Mouse (Mus musculus): ENCODE data around the gene Hoxd13. TPM values are rescaled to one million over a fixed set of nuclear protein-coding genes. Genes with fewer than 3 reads are reported as not detected.

Gene Hoxd13
- polyA plus RNA-seq, 1 experiment from 2014 or later: 32.3 TPM

DNA sequence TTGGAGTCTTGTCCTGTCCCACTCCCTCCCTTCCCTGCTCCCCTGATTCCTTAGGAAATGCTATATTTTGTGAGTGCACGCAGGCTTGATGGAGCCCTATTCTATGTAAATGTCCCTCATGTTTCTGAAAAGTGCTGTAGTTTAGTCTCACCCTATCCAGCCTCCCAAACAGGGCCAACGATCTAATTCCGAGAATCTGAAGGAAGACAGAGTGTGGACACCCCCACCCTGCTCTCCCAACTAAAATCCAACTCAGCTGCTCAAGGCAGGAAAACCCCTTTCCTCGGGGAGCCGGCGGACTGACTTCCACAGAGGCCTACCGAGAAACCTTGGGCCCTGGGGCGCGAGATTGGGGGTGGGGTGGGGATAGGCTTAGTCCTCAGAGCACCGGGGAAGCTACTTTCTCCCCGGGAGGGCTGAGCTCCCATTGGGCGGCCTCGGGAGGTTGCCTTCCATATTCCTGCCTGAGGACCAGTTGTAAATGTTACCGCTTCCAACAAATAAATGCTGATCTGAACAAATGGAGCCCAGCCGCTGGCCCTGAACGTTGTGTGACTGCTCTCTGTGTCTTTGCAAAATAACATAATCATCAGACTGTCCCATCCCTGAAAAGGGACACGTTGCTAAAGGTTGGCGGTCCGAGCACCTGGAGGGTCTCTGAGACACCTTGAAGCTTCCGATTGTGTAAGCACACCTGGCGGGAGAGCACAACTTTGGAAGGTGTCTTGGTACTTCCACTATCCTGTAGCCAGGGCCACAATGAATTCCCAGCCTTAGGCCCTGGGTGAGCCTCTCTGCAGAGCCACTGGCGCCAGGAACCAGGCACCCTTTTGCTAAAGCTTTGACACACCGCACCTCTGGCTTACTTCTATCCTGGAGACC, 31.8 kb downstream of the Hoxd13 start:
- Histone ChIP-seq H3K4me2 (peak overlapping the region; percentile 1; the same call in 1 of the 2 replicates), H3K27me3 (peaks cover 84% of the 10 kb centered on the region), H3K27ac (no peak overlapping the region), H3K36me3 (peaks cover 4% of the 10 kb centered on the region; the same call in 1 of the 2 replicates), H3K4me3 (peak overlapping the region; percentile 48; the same call in 1 of the 2 replicates), H3K4me1 (peaks cover 52% of the 10 kb centered on the region), H3K9me3 (no peaks in the 10 kb centered on the region), H3K9ac (no peak overlapping the region)
- WGBS: 37% methylated on average over 23 of the region's 23 CpGs
- no peak for ATAC-seq (ENCODE audit: insufficient number of reproducible peaks, low FRiP score, low TSS enrichment, low read depth)

DNA sequence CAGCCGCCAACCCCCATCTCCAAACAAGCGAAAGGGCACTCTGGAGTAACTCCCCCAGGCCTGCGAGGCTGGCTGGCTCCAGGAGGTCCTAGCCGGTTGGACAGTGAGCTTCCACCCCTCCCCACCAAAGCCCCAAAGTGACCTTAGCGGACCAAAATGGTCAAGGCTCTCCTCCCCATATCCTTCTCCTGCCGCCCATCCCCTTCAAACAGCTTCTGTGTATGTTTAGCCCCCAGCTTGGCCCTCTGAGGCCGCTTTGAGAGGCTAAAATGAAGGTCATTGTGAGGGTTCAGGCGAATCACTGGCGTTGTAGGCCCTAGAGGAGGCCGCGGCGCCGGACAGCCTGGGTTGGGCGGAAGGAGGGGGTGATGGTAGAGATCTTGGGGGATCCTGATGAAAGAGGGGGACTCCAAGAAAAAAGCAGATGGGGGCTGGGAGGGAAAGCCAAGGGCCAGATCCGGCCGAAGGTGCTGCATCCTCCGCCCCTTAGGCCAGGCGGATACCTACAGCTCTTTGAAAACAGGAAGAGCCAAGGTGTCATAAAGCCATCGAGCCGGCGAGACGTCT, 32.5 kb downstream of the Hoxd13 start:
- peaks cover 59% of the 10 kb centered on the region for H3K4me1 ChIP-seq
- H3K27ac ChIP-seq: no peak overlapping the region
- no peaks in the 10 kb centered on the region for H3K9me3 ChIP-seq
- WGBS: 34% methylated on average over 22 of the region's 22 CpGs
- H3K4me3 ChIP-seq: no peak overlapping the region
- no peak overlapping the region for H3K9ac ChIP-seq
- H3K27me3 ChIP-seq: peaks cover 84% of the 10 kb centered on the region
- H3K36me3 ChIP-seq: peaks cover 4% of the 10 kb centered on the region; the same call in 1 of the 2 replicates
- ATAC-seq (ENCODE audit: insufficient number of reproducible peaks, low FRiP score, low TSS enrichment, low read depth): no peak
- H3K4me2 ChIP-seq: no peak overlapping the region

DNA sequence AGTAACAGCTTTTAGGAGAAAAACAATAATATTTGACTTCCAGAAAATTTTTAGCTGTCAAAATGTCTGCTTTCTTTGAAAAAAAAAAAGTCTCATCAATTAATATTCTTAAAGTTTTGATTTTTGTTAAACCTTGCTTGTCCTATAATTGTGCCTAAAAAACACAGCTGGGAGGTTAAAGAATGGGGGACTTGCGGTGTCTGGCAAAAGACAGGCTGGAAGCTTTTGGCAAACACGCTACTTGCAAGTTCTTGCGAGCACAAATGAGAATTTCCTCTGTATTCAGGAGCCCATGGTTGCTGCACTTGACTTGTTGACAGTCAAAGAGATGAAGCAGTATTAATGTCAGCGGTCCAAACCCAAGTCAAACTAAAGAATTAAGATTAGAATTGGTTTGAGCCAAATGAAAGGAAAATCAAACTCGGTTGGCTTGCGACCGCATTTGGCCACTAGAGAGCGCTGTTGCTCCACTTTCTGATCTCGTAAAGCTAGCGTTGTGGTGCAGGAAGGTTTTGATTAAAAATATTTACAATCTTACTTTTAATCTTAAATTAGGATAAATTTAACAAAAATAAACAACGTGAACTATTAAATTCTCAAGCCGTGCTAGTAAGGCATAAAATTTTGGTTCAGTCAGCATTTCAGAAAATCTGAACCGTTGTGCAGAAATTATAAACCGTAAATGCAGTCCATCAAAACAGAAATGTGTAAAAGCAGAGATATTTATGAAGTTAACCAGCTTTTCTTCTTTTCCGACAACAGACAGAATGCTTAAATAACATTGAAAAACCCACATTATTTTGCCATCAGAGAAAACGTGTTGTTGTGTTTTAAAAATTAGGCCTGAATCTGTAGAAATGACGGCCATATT, 34.1 kb downstream of the Hoxd13 start:
- H3K27ac ChIP-seq: no peak overlapping the region
- H3K9me3 ChIP-seq: no peaks in the 10 kb centered on the region
- H3K4me1 ChIP-seq: peaks cover 53% of the 10 kb centered on the region
- WGBS: 12% methylated on average over 17 of the region's 17 CpGs
- peaks cover 83% of the 10 kb centered on the region for H3K27me3 ChIP-seq
- peaks cover 4% of the 10 kb centered on the region; the same call in 1 of the 2 replicates for H3K36me3 ChIP-seq
- H3K9ac ChIP-seq: no peak overlapping the region
- ATAC-seq (ENCODE audit: insufficient number of reproducible peaks, low FRiP score, low TSS enrichment, low read depth): no peak
- no peak overlapping the region for H3K4me2 ChIP-seq
- no peak overlapping the region for H3K4me3 ChIP-seq

DNA sequence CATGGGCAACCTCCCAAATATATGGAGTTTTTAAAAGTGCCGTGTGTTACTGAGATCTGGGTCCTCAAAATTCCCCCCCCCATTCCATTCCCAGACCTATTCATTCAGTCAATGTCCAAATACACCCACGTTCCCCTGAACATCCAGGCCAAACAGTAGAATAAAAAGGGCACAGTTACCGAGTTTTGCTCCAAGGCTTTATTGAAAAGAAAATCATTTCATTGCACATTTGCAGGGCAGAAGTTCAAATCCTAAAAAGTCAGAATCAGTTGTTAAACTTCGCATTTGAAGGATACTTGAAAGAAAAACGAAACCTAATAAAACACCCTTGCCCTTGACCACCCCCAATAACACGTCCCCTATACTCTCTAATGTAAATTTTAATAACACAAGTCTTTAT, 34.7 kb downstream of the Hoxd13 start:
- 32% methylated on average over 6 of the region's 6 CpGs for WGBS
- no peaks in the 10 kb centered on the region for H3K9me3 ChIP-seq
- H3K4me2 ChIP-seq: no peak overlapping the region
- peaks cover 84% of the 10 kb centered on the region for H3K27me3 ChIP-seq
- no peak overlapping the region for H3K27ac ChIP-seq
- no peak overlapping the region for H3K4me3 ChIP-seq
- peaks cover 4% of the 10 kb centered on the region; the same call in 1 of the 2 replicates for H3K36me3 ChIP-seq
- H3K4me1 ChIP-seq: peaks cover 49% of the 10 kb centered on the region
- ATAC-seq (ENCODE audit: insufficient number of reproducible peaks, low FRiP score, low TSS enrichment, low read depth): no peak
- H3K9ac ChIP-seq: no peak overlapping the region

DNA sequence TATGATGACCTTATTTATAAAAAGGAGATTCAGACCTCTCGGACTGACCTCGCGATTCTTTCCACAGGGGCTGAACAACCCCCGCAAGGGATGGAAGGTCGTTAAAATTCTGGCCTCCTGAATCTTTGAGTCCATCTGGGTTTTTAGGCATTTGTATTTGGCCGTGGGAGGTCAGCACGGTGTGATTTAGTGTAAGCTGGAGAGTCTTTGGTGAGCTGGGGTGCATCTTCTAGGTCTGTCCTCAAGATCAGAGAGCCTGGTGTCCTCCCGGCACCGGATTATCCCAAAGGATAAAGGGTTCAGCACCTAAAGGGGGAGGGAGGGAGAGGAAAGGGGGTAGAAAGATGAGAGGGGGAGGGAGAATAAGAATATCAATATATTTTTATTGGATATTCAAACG, 35.2 kb downstream of the Hoxd13 start:
- H3K9me3 ChIP-seq: no peaks in the 10 kb centered on the region
- no peak for ATAC-seq (ENCODE audit: insufficient number of reproducible peaks, low FRiP score, low TSS enrichment, low read depth)
- H3K4me3 ChIP-seq: no peak overlapping the region
- H3K4me1 ChIP-seq: peaks cover 44% of the 10 kb centered on the region
- H3K36me3 ChIP-seq: peaks cover 4% of the 10 kb centered on the region; the same call in 1 of the 2 replicates
- no peak overlapping the region for H3K4me2 ChIP-seq
- no peak overlapping the region for H3K9ac ChIP-seq
- peaks cover 84% of the 10 kb centered on the region for H3K27me3 ChIP-seq
- WGBS: 22% methylated on average over 10 of the region's 10 CpGs
- no peak overlapping the region for H3K27ac ChIP-seq

DNA sequence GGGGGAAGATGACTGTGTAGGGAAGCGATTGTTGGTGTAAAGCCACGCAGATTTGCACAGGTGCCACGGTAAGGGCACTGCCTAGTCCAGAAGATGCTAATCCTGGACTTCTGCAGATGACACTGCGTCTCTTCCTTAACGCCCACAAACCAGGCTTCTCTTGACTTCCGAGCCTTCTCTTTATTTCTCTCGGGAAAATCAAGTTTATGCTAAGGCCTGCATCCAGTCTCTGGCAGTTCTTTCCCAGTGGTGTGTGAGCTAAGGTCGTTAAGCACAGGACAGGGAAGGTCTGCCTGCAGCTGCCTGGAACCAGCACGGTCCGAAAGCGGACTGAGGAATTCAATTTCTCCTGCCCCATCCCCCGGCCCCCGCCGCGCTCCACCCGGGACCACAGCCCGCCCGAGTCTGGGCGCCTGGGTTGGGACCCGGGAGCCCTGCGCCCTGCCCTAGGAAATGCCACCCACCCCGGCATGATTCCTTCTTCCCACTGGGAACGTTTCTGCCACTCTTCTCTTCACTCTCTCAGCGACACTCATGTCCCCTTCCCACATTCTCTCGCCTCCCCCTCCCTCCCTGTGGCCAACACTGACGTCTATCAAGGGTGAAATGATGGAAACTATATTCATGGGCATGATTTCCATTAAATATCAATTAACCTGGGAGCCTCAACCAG, 35.7 kb downstream of the Hoxd13 start:
- H3K9ac ChIP-seq: no peak overlapping the region
- peaks cover 39% of the 10 kb centered on the region for H3K4me1 ChIP-seq
- peaks cover 4% of the 10 kb centered on the region; the same call in 1 of the 2 replicates for H3K36me3 ChIP-seq
- H3K27ac ChIP-seq: peak overlapping the region; percentile 83; the same call in 1 of the 2 replicates
- H3K4me3 ChIP-seq: peak overlapping the region; percentile 61
- WGBS: 10% methylated on average over 26 of the region's 26 CpGs
- peaks cover 88% of the 10 kb centered on the region for H3K27me3 ChIP-seq
- ATAC-seq (ENCODE audit: insufficient number of reproducible peaks, low FRiP score, low TSS enrichment, low read depth): peak; percentile 15; the same call in 1 of the 2 replicates
- peak overlapping the region; percentile 90; the same call in 1 of the 2 replicates for H3K4me2 ChIP-seq
- H3K9me3 ChIP-seq: no peaks in the 10 kb centered on the region

DNA sequence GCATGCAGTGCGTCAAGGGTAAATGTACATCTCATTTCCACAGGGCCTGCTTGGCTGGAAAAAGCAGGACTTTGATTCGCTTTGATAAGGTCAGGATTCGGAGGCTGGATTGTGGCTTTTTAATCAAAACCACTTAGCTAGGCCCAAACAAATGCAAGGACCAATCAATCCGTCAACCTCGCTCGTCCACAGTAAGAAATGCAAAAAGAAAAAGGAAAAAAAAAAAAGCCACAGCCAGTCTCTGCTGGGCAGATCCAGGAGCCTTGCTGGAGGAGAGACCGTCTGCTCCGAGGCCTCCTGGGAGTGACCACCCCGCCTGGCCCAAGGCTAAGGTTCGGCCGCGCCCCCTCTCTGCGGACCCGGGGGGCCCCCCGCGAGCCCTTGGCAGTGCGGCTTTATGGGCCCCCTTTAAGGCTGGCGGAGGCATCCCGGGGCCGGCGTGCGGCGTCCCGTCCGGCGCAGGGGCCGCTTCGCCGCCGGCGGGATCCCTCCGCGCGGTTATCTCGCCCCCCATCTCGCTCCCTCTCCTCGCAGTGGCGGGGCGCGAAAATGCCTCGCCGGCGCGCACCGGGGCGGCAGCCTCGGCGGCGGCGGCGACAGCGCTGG, 36.4 kb downstream of the Hoxd13 start, which contains the start of gene Hoxd8:
Hoxd8 (plus strand) TSS at position 223 of the 606 bp plus-strand sequence.
- 1% methylated on average over 42 of the region's 52 CpGs for WGBS
- H3K27ac ChIP-seq: peak within 1 kb of the TSS; percentile 83
- ATAC-seq (ENCODE audit: insufficient number of reproducible peaks, low FRiP score, low TSS enrichment, low read depth): no peak
- peaks cover 88% of the 10 kb centered on the region for H3K27me3 ChIP-seq
- H3K9me3 ChIP-seq: no peaks in the 10 kb centered on the region
- peaks cover 37% of the 10 kb centered on the region for H3K4me1 ChIP-seq
- H3K9ac ChIP-seq: peak within 1 kb of the TSS; percentile 54
- H3K36me3 ChIP-seq: peaks cover 4% of the 10 kb centered on the region; the same call in 1 of the 2 replicates
- H3K4me2 ChIP-seq: peak within 1 kb of the TSS; percentile 90
- peak within 1 kb of the TSS; percentile 61 for H3K4me3 ChIP-seq

DNA sequence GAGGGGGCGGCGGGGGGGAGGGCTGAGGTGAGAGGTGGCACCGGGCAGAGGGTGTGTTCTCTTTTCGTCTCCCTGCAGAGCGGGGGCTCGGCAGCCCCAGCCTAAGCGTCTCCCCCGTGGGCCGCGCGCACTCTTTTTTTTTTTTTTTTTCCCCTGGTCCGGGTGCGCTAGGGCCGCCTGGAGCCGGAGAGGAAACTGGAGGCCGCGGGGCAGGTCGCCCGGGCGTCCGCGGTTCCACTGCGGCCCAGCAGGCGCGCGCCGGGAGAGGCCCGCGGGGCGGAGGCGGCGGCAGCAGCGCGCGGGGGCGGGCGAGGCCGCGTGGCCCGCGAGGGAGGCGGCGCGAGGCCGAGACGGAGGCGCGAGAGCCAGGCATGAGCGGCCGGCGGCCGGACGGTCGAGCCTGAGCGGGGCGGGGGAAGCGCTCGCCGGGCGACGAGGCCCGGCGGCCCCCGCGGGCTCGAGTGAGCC, 36.9 kb downstream of the Hoxd13 start:
- Histone ChIP-seq H3K4me2 (peak overlapping the region; percentile 90), H3K4me3 (peak overlapping the region; percentile 61), H3K27me3 (peaks cover 88% of the 10 kb centered on the region), H3K9me3 (no peaks in the 10 kb centered on the region), H3K4me1 (peaks cover 33% of the 10 kb centered on the region), H3K27ac (peak overlapping the region; percentile 83), H3K9ac (peak overlapping the region; percentile 54), H3K36me3 (peaks cover 3% of the 10 kb centered on the region; the same call in 1 of the 2 replicates)
- no peak; the same call in 1 of the 2 replicates for ATAC-seq (ENCODE audit: insufficient number of reproducible peaks, low FRiP score, low TSS enrichment, low read depth)
- WGBS: 0% methylated on average over 17 of the region's 66 CpGs

DNA sequence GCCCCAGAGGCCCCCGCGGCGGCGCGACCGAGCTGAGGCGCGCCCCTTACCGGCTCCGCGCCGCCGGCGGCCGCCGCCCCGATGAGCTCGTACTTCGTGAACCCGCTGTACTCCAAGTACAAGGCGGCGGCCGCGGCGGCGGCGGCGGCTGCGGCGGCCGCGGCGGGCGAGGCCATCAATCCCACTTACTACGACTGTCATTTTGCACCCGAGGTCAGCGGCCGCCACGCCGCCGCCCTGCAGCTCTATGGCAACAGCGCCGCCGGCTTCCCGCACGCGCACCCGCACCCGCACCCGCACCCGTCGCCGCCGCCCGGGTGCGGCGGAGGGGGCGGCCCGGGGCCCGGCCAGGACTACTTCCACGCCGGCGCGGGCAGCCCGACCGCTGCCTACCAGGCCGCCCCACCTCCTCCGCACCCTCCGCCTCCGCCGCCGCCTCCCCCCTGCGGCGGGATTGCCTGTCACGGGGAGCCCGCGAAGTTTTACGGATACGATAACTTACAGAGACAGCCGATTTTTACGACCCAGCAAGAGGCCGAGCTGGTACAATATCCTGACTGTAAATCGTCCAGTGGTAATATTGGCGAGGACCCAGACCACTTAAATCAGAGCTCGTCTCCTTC, 37.5 kb downstream of the Hoxd13 start:
- Histone ChIP-seq H3K4me1 (peaks cover 27% of the 10 kb centered on the region), H3K27ac (peak overlapping the region; percentile 83)
- ATAC-seq (ENCODE audit: insufficient number of reproducible peaks, low FRiP score, low TSS enrichment, low read depth): no peak

DNA sequence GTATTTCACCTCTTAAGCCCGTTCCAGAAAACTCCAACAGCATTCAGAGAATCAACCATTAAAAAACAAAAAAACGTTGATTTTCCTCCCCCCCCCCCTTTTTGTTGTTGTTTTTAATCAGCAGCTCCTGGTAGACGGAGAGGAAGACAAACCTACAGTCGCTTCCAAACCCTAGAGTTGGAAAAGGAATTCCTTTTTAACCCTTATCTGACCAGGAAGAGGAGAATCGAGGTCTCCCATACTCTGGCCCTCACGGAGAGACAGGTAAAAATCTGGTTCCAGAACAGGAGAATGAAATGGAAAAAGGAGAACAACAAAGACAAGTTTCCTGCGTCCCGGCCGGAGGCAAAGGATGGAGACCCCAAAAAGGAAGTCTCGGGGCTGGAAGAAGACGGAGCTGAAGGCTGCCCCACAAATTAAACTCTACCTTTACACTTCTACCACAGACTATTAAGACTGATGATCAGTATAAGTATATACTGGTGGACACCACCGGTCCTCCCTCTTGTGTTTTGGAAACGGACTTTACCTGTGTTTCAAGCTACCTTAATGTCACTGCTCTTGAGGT, 38.4 kb downstream of the Hoxd13 start:
- WGBS: 7% methylated on average over 13 of the region's 13 CpGs
- no peak overlapping the region for H3K27ac ChIP-seq
- no peak overlapping the region for H3K9ac ChIP-seq
- H3K36me3 ChIP-seq: no peaks in the 10 kb centered on the region
- peak overlapping the region; percentile 61 for H3K4me3 ChIP-seq
- H3K27me3 ChIP-seq: peaks cover 86% of the 10 kb centered on the region
- peaks cover 24% of the 10 kb centered on the region for H3K4me1 ChIP-seq
- ATAC-seq (ENCODE audit: insufficient number of reproducible peaks, low FRiP score, low TSS enrichment, low read depth): no peak
- H3K4me2 ChIP-seq: peak overlapping the region; percentile 90; the same call in 1 of the 2 replicates
- no peaks in the 10 kb centered on the region for H3K9me3 ChIP-seq

More for the DNA sequence above, 37.5 kb downstream of the Hoxd13 start:
- H3K9me3 ChIP-seq: no peaks in the 10 kb centered on the region
- peaks cover 88% of the 10 kb centered on the region for H3K27me3 ChIP-seq
- under 1% methylated on average over 80 of the region's 85 CpGs for WGBS
- peak overlapping the region; percentile 54 for H3K9ac ChIP-seq
- peak overlapping the region; percentile 61 for H3K4me3 ChIP-seq
- peak overlapping the region; percentile 90 for H3K4me2 ChIP-seq
- H3K36me3 ChIP-seq: no peaks in the 10 kb centered on the region

Measured in limb, embryonic 15.5 days (tissue).